Mouse (Mus musculus): ENCODE measurements around the gene Tnnc1.

The Tnnc1 gene

GRCm38 (mm10) chr14:31184195-31184594, 23.9 kb upstream of the Tnnc1 start:
- DNase-seq (ENCODE audit: low spot score in 2 of 2), result no peak

- no peak for DNase-seq (ENCODE audit: low spot score in 2 of 2)
Measured at GRCm38 (mm10) chr14:31186656-31187055, 21.5 kb upstream of the Tnnc1 start.

DNA sequence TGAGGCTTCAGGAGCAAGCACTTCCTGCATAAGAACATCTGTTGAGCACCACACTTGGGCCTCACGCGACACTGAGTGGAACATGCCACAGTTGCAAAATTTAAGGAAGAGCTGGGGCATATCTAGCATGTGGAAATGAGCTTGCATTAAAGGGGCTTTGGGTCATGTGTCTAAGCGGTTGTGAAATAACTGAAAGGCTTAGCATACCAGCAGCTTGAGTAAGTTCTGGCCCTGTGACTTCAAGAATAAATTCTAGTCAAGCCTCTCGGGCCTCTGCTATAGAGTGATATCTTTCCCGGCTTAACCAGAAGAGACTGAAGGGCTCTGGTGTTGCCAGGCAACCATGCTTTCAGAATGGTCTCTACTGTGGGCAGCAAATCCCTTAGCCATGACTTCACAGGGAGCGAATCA, 19.3 kb upstream of the Tnnc1 start:
- DNase-seq (ENCODE audit: low spot score in 2 of 2), result no peak

DNA sequence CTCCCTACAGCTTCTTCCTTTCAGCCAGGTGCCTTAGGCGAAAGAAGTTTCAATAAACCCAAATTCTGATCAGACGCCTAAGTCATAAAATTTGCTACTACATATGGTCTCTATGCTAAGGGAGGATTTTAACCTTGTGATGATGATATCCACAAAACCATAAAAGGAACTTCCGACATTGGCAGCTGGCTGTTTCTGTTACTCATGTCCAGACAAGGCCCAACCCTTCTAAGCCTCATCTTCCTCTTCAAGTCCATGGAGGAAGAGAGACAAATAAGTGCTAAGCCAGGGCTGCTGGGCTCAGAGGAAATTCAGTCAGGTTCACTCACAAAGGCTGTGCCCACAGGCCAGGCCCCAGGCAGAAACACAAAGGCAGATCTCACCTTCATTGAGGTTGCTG, 18.8 kb upstream of the Tnnc1 start:
- DNase-seq (ENCODE audit: low spot score in 2 of 2), result no peak

- no peak for DNase-seq (ENCODE audit: low spot score in 2 of 2)
Measured at GRCm38 (mm10) chr14:31191936-31192335, 16.2 kb upstream of the Tnnc1 start.

GRCm38 (mm10) chr14:31193791-31194190, 14.3 kb upstream of the Tnnc1 start:
- no peak for DNase-seq (ENCODE audit: low spot score in 2 of 2)

GRCm38 (mm10) chr14:31194441-31194840, 13.7 kb upstream of the Tnnc1 start:
- no peak for DNase-seq (ENCODE audit: low spot score in 2 of 2)

- DNase-seq (ENCODE audit: low spot score in 2 of 2), result no peak
Measured at GRCm38 (mm10) chr14:31194891-31195513, 13.1 kb upstream of the Tnnc1 start.

DNA sequence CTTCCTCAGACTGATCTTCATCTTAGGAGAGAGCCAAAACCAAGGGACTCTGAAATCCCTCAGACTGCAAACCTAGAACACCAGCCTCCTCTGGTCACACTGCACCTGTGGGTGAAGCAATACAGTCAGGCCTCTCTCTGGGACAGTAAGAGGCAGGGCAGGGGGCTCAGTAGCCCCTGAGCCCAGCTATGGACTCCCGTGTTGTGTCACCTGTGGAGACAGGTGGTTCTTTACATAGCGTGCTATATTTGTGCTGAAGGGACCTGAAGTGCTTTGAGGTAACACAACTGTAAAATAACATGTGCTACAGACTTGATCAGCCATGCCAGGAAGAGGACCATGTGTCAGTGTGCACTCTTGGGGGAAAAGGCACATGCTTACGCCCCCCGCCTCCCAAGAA, 12.6 kb upstream of the Tnnc1 start:
- DNase-seq (ENCODE audit: low spot score in 2 of 2), result no peak

DNA sequence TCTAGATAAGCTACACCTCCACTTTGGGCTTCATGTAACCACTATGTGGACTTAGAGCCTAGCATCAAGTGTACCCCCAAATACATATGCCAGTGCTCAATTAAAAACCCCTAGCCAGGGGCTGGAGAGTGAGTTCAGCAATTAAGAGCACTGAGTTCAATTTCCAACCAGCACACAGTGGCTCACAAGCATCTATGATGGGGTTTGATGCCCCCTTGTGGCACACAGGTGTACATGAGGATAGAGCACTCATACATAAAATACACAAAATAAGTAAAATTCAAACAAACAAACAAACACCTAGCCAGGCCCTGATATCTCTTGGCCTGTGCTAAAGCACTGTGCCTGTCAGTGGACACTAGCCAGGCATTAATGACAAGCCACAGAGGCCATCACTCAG, 12.1 kb upstream of the Tnnc1 start:
- no peak for DNase-seq (ENCODE audit: low spot score in 2 of 2)

GRCm38 (mm10) chr14:31197547-31198516, 10.3 kb upstream of the Tnnc1 start:
- DNase-seq (ENCODE audit: low spot score in 2 of 2), result peak; percentile 53 to 60

DNA sequence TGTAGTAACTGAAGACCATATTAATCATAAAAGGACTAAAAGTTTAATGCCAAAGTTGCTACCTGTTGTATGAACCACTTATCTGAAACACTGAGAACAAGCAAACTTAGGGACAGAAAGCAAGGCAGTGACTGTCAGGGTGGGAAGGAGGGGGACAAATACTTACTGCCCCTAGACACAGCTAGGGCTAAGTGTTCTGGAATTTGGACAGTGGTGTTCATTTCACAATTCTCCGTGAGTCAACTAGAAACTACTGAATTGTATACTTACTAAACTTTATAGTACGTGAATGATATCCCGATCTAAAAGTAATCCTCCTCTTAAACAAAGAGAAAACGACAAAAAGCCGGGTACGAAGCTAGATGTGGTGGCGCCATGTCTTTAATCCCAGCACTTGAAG, 8.5 kb upstream of the Tnnc1 start:
- DNase-seq (ENCODE audit: low spot score in 2 of 2), result no peak

DNA sequence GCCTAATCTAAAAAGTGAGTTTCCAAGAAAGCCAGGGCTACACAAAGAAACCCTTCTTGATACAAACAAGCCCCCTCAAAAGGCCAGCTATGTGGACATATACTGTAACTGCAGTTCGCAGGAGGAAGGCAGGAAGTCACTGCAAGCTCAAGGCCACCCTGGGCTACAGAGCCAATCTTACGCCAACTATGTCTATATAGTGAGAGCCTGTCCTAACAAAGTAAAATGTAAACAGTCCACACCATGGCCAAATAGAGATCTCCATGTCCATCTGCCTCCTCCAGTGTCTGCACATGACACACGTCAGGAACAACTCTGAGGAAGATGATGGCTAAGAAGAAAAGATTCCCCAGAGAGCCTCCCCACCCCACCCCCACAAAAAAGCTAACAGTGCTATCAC, 8.1 kb upstream of the Tnnc1 start:
- no peak for DNase-seq (ENCODE audit: low spot score in 2 of 2)

DNA sequence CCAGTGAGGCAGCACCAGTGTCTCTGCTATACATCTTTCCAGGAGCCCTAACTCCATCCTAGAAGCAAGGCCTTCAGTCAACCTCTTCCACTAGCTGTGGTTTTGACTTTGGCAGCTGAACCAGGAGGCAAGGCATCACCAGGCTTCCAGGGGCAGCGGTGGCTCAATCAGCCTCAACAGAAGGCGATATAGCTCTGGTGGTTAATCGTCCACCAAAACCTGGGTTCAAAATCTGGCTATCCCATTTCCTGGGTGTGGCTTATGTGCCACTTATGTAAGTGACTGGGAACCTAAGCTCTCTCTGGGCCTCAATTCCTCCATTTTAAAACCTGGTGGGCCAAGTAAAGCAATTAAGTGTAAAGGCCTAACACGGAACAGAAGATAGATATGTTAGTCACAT, 3.3 kb upstream of the Tnnc1 start:
- no peak for DNase-seq (ENCODE audit: low spot score in 2 of 2)

- no peak for DNase-seq (ENCODE audit: low spot score in 2 of 2)
Measured at GRCm38 (mm10) chr14:31205244-31205561, 2.9 kb upstream of the Tnnc1 start.

DNA sequence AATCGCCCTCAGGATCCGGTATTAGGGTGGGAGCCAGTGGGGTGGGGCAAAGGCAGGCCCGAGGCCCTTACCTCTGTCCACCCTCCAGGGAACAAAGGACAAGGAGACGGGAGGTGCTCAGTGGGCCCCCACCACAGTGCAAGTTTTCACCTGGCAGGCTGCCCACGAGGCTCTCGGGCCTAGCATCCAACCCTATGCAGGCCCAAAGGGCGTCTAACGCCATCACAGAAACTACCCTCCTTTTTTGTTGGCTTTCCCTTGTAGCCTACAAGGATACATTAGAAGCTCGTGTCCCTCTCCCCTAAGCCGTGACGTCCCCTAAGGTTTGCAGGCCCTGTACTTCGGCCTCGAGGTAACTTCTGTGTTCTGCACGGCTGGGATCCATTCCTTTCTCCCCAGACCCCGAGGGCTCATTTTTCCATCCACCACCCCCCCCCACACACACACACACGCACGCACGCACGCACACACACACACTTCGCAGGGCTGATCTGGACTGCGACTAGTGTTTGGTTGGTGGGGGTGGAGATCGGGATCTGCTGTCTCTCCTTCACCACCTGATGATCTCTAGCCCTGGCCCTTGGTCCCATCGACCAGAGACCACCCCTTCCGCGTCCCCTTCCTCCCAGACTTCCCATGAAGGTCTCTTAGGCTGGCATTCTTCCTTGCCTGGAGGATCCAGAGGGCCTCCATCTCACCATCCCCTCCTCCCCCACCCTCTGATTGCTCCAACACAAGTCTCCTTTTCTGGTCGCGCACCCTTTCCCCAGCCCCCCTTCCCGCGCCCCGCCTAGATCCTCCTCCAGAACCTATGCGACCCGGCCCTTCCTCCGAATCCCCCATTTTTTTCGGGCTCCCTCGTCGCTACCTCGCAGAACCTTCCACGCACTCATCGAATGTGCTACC, 2.3 kb upstream of the Tnnc1 start:
- peak; percentile 36 to 39 for DNase-seq (ENCODE audit: low spot score in 2 of 2)

- DNase-seq (ENCODE audit: low spot score in 2 of 2), result peak; percentile 91 to 93
Measured at GRCm38 (mm10) chr14:31206472-31206981, 1.6 kb upstream of the Tnnc1 start.

DNA sequence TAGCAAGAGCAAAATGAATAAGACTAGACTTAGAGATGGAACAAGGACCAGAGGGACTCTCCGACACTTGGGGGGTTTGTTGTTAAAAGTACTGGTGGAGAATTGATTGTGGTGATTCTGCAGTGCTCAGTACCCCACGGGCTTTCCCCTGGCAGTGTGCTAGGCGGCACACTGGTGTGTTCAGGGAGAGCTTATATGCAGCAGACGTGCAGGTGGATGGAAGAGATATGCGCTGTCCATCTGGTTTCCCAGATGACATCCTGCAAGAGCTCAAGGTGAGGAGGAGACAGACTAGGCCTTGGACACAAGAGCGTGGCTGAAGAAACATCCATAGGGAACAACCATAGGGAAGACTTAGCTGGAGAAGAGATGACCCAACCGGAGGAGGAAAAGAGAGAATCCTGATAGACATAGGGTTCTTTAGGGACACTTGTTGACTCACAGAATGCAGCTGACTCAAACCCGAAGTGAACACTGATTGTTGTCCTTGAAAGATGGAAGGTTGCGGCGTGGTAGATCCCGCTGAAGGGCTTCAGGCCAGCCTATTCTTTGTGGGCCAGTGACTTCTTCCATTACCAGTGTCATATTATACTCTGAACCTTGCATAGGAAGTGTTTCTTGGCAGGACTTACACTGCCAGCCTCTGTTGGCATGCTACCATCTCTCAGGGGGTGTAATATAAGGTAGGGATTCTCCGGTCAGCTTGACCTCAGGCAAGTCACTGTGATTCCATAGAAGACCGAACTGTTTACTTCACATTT, 862 bp upstream of the Tnnc1 start:
- peak in 1 of 2 experiments; percentile 32 for DNase-seq (ENCODE audit: low spot score in 2 of 2)

GRCm38 (mm10) chr14:31209133-31209557, 1.0 kb downstream of the Tnnc1 start:
- DNase-seq (ENCODE audit: low spot score in 2 of 2), result no peak

- no peak for DNase-seq (ENCODE audit: low spot score in 2 of 2)
Measured at GRCm38 (mm10) chr14:31211854-31212253, 3.7 kb downstream of the Tnnc1 start.

DNA sequence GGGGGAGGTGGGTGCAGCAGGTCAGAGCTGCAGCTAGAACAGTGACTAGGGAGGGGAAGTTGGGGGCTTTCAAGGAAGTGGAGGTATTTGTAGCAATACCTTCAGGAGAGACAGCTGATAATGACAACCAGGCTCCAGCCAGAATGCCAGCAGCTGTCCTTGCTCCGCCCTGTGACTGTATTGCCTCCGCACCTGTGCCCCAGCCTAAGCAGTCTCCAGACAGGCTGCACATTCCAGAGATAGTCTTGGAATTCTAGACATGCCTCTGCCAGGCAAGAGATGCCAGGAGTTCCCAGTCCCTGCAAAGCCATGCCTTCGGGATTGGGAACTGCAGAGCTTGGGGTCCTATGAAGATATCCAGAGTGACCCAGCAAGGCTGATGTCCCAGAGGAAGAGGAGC, 4.4 kb downstream of the Tnnc1 start:
- no peak for DNase-seq (ENCODE audit: low spot score in 2 of 2)
